Mouse (Mus musculus) MEL (cell line): ENCODE measurements around the gene Hmox1.

Experiments used
- BHLHE40 ChIP-seq: IDR thresholded peaks from 2 replicates; pipeline ENCODE4 v1.6.1; 2012; ENCODE audit warnings: low read depth, mild to moderate bottlenecking, inconsistent platforms, low read length, improper control_type of control experiment, borderline replicate concordance
- CTCF ChIP-seq, 3 experiments: IDR thresholded peaks in 2 of 3; conservative IDR thresholded peaks in 1 of 3; 2 replicates each; pipeline ENCODE4 v1.5.1; 2011 to 2012; ENCODE audit warnings: low read length in 3 of 3, low read depth in 2 of 3, mild to moderate bottlenecking in 2 of 3, improper control_type of control experiment in 1 of 3, inconsistent platforms in 1 of 3, mixed read lengths in 1 of 3, moderate library complexity in 1 of 3; ENCODE audit not compliant: control insufficient read depth in 1 of 3, insufficient read depth in 1 of 3, poor library complexity in 1 of 3, severe bottlenecking in 1 of 3
- MXI1 ChIP-seq: IDR thresholded peaks from 2 replicates; pipeline ENCODE4 v1.6.1; 2011; ENCODE audit warnings: mild to moderate bottlenecking, low read depth, low read length, improper control_type of control experiment
- POLR2A ChIP-seq, 2 experiments: IDR thresholded peaks; 2 replicates each; pipeline ENCODE4 v1.6.1; 2011 to 2012; ENCODE audit warnings: low read length in 2 of 2, mild to moderate bottlenecking in 2 of 2, control low read depth in 1 of 2, improper control_type of control experiment in 1 of 2, low read depth in 1 of 2, moderate library complexity in 1 of 2; ENCODE audit not compliant: control insufficient read depth in 1 of 2, insufficient read depth in 1 of 2, poor library complexity in 1 of 2

- TF ChIP-seq CTCF (IDR thresholded peaks at IDR 0.05 in 2 of 3, conservative IDR thresholded peaks at IDR 0.05 in 1 of 3; ENCODE audit: control insufficient read depth in 1 of 3, insufficient read depth in 1 of 3, low read depth in 2 of 3, low read length in 3 of 3, poor library complexity in 1 of 3, severe bottlenecking in 1 of 3) (no peak), POLR2A (IDR thresholded peaks at IDR 0.05; ENCODE audit: control insufficient read depth in 1 of 2, insufficient read depth in 1 of 2, low read depth in 1 of 2, low read length in 2 of 2, poor library complexity in 1 of 2) (no peak), MXI1 (no peak), BHLHE40 (no peak)
These were observed 25.1 kb downstream of the Hmox1 start for GRCm38 (mm10) chr8:75118505-75118904.
